Mouse (Mus musculus) liver, embryonic 14.5 days (tissue): ENCODE results near the gene 1700028K03Rik. TPM values are rescaled to one million over a fixed set of nuclear protein-coding genes. Genes with fewer than 3 reads are reported as not detected.

Source experiments
- ATAC-seq: fragments of 200-750 bp; cut with Nextera tagmentation; 2 replicates; pipeline ENCODE4 v1.8.0; 2017; ENCODE audit warnings: moderate number of reproducible peaks, mild to moderate bottlenecking, moderate library complexity; ENCODE audit not compliant: insufficient read depth
- DNase-seq, 3 experiments: peaks; one replicate each; pipeline ENCODE4 v3.0.0-alpha.2; 2012 to 2013; ENCODE audit warnings: low read depth in 3 of 3, low spot score in 3 of 3
- H3K27ac ChIP-seq: fragments of 300-500 bp; sonication (generic); 2 replicates; pipeline ENCODE4 v1.5.1; 2014; ENCODE audit warnings: moderate library complexity, mild to moderate bottlenecking, control low read depth, inconsistent platforms
- H3K27me3 ChIP-seq: fragments of 300-500 bp; sonication (generic); 2 replicates; pipeline ENCODE4 v1.6.1; 2014; ENCODE audit warnings: mild to moderate bottlenecking, low read length, moderate library complexity; ENCODE audit not compliant: control insufficient read depth, insufficient read depth
- H3K36me3 ChIP-seq: fragments of 300-500 bp; sonication (generic); replicated peaks from 2 replicates; pipeline ENCODE4 v1.6.1; 2014; ENCODE audit warnings: low read depth; ENCODE audit not compliant: control insufficient read depth, insufficient read depth
- H3K4me1 ChIP-seq, 2 experiments: fragments of 200-500 bp in 1 of 2; fragments of 300-500 bp in 1 of 2; sonication (generic) in 1 of 2; replicated peaks; 2 replicates each; pipeline ENCODE4 v1.6.1; 2012 to 2014; ENCODE audit warnings: antibody characterized with exemption in 1 of 2, inconsistent platforms in 1 of 2, low read length in 1 of 2; ENCODE audit not compliant: control insufficient read depth in 2 of 2, insufficient read depth in 2 of 2
- H3K4me2 ChIP-seq: fragments of 300-500 bp; sonication (generic); 2 replicates; pipeline ENCODE4 v1.6.1; 2014; ENCODE audit warnings: low read depth, mild to moderate bottlenecking, control low read depth, moderate library complexity
- H3K4me3 ChIP-seq, 2 experiments: fragments of 200-500 bp in 1 of 2; fragments of 300-500 bp in 1 of 2; sonication (generic) in 1 of 2; 2 replicates each; pipeline ENCODE4 v1.5.1; 2012 to 2014; ENCODE audit warnings: low read depth in 2 of 2, low read length in 2 of 2, mild to moderate bottlenecking in 2 of 2, control low read depth in 1 of 2, inconsistent platforms in 1 of 2, moderate library complexity in 1 of 2; ENCODE audit not compliant: insufficient read depth in 1 of 2
- H3K9ac ChIP-seq: fragments of 300-500 bp; sonication (generic); replicated peaks from 2 replicates; pipeline ENCODE4 v1.6.1; 2014; ENCODE audit warnings: mild to moderate bottlenecking, control low read depth, moderate library complexity
- H3K9me3 ChIP-seq: fragments of 300-500 bp; sonication (generic); 2 replicates; pipeline ENCODE4 v1.6.1; 2016; ENCODE audit warnings: low read length, mixed read lengths; ENCODE audit not compliant: control insufficient read depth
- CTCF ChIP-seq: IDR thresholded peaks from 2 replicates; pipeline ENCODE4 v1.5.1; 2016; ENCODE audit warnings: antibody characterized with exemption, low read depth, control low read depth
- EP300 ChIP-seq: IDR thresholded peaks from 2 replicates; pipeline ENCODE4 v1.6.1; 2016; ENCODE audit warnings: antibody characterized with exemption, low read depth
- WGBS: fragments of 180-500 bp; shearing (Covaris S2); extraction: QIAGEN DNeasy Blood & Tissue Kit; methylation state at CpG from one replicate; pipeline ENCODE4 v1.1.7; 2014; ENCODE audit not compliant: insufficient replicate concordance; 5-methylcytosine and 5-hydroxymethylcytosine counted together
- polyA plus RNA-seq, 2 experiments: library from polyadenylated mRNA; depleted of rRNA in 1 of 2; stranded (reverse) in 1 of 2; unstranded in 1 of 2; fragments of >200 nt; fragmentation: Nextera tagmentation in 1 of 2; extraction: Ambion mirVana in 1 of 2; gene quantifications; 2 replicates each; pipeline versions ENCODE4 v1.2.1 to v1.2.3; 2012 to 2014

1700028K03Rik gene
- polyA plus RNA-seq, 2 experiments = 0.01 TPM; not detected in 1

- Histone ChIP-seq H3K36me3 (no peaks in the 10 kb centered on the region; the same call in 1 of the 2 replicates), H3K27ac (no peak overlapping the region), H3K4me3 (peak overlapping the region in 1 of 2 experiments; percentile 83; a peak in 2 of 4 replicates), H3K9ac (peak overlapping the region; percentile 81), H3K4me1 (peaks cover 4% of the 10 kb centered on the region in 2 experiments; a peak in 2 of 4 replicates), H3K27me3 (no peaks in the 10 kb centered on the region), H3K4me2 (peak overlapping the region; percentile 76), H3K9me3 (no peaks in the 10 kb centered on the region)
- ATAC-seq = no peak
- WGBS = 11% methylated on average over 4 of the region's 4 CpGs
- TF ChIP-seq CTCF = no peak
- TF ChIP-seq EP300 = no peak
- DNase-seq = no peak
These were observed 63.9 kb downstream of the 1700028K03Rik start for GRCm38 (mm10) chr5:107598380-107598779.

Other genes with a start within 250 kb of the 1700028K03Rik start
- gene Tgfbr3, start 245.1 kb upstream of the 1700028K03Rik start, polyA plus RNA-seq (2012; rRNA removed) = 3.1 and 4.3 TPM in 2 replicates
- gene Tgfbr3, start 245.1 kb upstream of the 1700028K03Rik start, polyA plus RNA-seq (2014; fragmentation: Nextera tagmentation; extraction: Ambion mirVana) = 7.5 and 7.7 TPM in 2 replicates
- gene Brdt, start 203.6 kb upstream of the 1700028K03Rik start, polyA plus RNA-seq (2012; rRNA removed) = 0.09 and 0.16 TPM in 2 replicates
- 0.05 and 0.11 TPM in 2 replicates for gene Brdt, start 203.6 kb upstream of the 1700028K03Rik start, polyA plus RNA-seq (2014; fragmentation: Nextera tagmentation; extraction: Ambion mirVana)
- 0.03 TPM in 1 of 2 replicates, not detected in the other for gene Ephx4, start 132.0 kb upstream of the 1700028K03Rik start, polyA plus RNA-seq (2012; rRNA removed)
- not detected in 2 replicates for gene Ephx4, start 132.0 kb upstream of the 1700028K03Rik start, polyA plus RNA-seq (2014; fragmentation: Nextera tagmentation; extraction: Ambion mirVana)
- not detected in 2 replicates for gene Lpcat2b, start 103.2 kb upstream of the 1700028K03Rik start, polyA plus RNA-seq (2012; rRNA removed)
- gene Lpcat2b, start 103.2 kb upstream of the 1700028K03Rik start, polyA plus RNA-seq (2014; fragmentation: Nextera tagmentation; extraction: Ambion mirVana) = not detected in 2 replicates
- 0.75 and 1.1 TPM in 2 replicates for gene Btbd8, start 96.7 kb upstream of the 1700028K03Rik start, polyA plus RNA-seq (2012; rRNA removed)
- 1.1 and 1.2 TPM in 2 replicates for gene Btbd8, start 96.7 kb upstream of the 1700028K03Rik start, polyA plus RNA-seq (2014; fragmentation: Nextera tagmentation; extraction: Ambion mirVana)
- 0.02 and 0.06 TPM in 2 replicates for gene Gm42669, start 27.1 kb upstream of the 1700028K03Rik start, polyA plus RNA-seq (2012; rRNA removed)
- gene Gm42669, start 27.1 kb upstream of the 1700028K03Rik start, polyA plus RNA-seq (2014; fragmentation: Nextera tagmentation; extraction: Ambion mirVana) = 0.06 TPM in 1 of 2 replicates, not detected in the other
- gene Rpap2, start 62.7 kb downstream of the 1700028K03Rik start, polyA plus RNA-seq (2012; rRNA removed) = 1.4 and 2.6 TPM in 2 replicates
- 5.5 and 6.5 TPM in 2 replicates for gene Rpap2, start 62.7 kb downstream of the 1700028K03Rik start, polyA plus RNA-seq (2014; fragmentation: Nextera tagmentation; extraction: Ambion mirVana)
- 1.6 and 3.1 TPM in 2 replicates for gene Glmn, start 63.2 kb downstream of the 1700028K03Rik start, polyA plus RNA-seq (2012; rRNA removed)
- 5.7 and 6.2 TPM in 2 replicates for gene Glmn, start 63.2 kb downstream of the 1700028K03Rik start, polyA plus RNA-seq (2014; fragmentation: Nextera tagmentation; extraction: Ambion mirVana)
- 2.2 and 3.0 TPM in 2 replicates for gene Gfi1, start 191.3 kb downstream of the 1700028K03Rik start, polyA plus RNA-seq (2012; rRNA removed)
- 1.1 and 1.7 TPM in 2 replicates for gene Gfi1, start 191.3 kb downstream of the 1700028K03Rik start, polyA plus RNA-seq (2014; fragmentation: Nextera tagmentation; extraction: Ambion mirVana)